Mouse (Mus musculus) heart, postnatal 10 days (tissue): ENCODE data around the gene Prx. TPM values are rescaled to one million over a fixed set of nuclear protein-coding genes. Genes with fewer than 3 reads are reported as not detected.
"Not testable (repeated sequence)": the region's sequence is repeated elsewhere in the genome, so short reads cannot be mapped to it uniquely, and the experiment has no call there.

Experiments used
- DNase-seq, 2 experiments: peaks; one replicate each; pipeline ENCODE4 v3.0.0; 2021
- intact Hi-C: fragments of 180-260 bp; cut with DNase I; formaldehyde crosslinking; loops from one replicate; pipeline ENCODE4 v1.15.1; 2025
- total RNA-seq, 2 experiments: library from RNA; stranded (reverse); gene quantifications; 2 replicates each; pipeline ENCODE4 v1.2.3; 2021

Gene Prx
- total RNA-seq, 2 experiments from 2014 or later: 3.1 to 3.6 TPM

DNA sequence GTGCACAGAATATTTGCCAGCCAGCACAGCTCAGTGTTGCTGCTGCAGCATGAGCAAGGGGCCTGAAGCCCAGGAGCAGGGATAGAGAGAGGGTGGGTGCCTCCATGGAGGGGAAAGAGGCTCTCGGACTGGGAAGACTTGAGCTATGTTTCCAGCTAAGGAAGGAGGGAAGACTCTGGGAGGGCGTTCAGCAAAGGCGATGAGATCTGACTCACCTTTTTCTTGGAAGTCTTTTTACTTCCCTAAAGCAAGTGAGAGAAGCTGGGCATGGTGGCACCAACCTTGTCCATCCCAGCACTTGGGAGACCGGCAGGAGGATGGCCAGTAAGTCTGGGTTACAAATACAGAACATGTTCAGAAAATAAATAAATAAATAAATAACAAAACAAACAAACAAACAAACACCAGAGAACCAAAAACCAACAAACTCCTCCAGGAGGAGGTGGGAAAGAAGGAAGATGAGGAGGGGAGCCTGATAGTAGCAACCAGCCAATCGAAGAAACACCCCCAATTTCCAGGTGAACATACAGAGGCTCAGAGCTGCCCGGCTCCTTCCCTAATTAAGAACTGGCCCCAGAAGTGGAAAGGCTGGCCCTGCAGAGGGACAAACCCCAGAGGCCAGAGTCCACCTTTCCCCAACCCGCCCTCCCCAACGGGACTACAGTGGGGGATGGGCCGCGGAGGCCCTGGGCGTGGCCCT lies 18.0 kb upstream of the Prx start:
- no peak for DNase-seq
- intact Hi-C loops: no loop called here

DNA sequence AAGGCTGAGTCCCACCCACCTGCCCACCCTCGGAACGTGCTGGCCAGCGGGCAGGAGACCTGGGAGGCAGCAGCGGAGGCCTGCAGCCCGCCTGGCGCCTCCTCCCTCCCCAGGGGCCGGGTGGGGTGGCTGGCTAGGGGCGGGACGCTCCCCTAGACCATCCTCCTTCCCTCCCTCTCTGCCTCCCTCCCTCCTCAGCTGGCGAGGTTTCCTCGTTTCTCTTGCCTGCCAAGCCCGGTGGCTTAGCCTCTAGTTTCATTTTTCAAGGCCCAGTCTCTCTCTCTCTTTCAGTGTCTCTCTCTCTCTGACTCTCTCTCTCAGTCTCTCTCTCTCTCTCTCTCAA lies 17.5 kb upstream of the Prx start:
- intact Hi-C loops: no loop called here
- DNase-seq: peak; percentile 93 to 94

DNA sequence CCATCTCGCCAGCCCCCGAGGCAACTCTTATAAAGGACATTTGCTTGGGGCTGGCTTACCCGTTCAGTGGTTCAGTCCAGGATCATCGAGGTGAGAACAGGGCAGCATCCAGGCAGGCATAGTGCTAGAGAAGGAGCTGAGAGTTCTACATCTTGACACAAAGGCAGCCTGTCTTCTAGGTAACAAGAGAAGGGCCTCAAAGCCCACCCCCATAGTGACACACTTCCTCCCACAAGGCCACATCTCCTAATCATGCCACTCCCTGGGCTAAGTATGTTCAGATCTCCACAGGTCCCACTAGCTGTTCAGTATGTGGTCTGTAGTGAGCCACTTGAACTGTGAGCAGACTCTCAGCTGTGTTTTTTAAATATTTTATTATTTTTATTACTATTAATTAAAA lies 15.3 kb upstream of the Prx start:
- intact Hi-C loops: no loop called here
- DNase-seq: no peak

GRCm38 (mm10) chr7:27486102-27486769 lies 12.9 kb upstream of the Prx start:
- intact Hi-C loops: no loop called here
- DNase-seq: peak in 1 of 2 experiments; percentile 63

GRCm38 (mm10) chr7:27486770-27487697 lies 12.1 kb upstream of the Prx start, which contains the start of gene Sertad1:
Sertad1 (plus strand) TSS chr7:27486910.
- intact Hi-C loops: no loop called here
- DNase-seq: peak; percentile 100

GRCm38 (mm10) chr7:27487740-27488268 lies 11.3 kb upstream of the Prx start:
- intact Hi-C loops: no loop called here
- DNase-seq: peak; percentile 82 to 85

- intact Hi-C loops: no loop called here
- no peak for DNase-seq
These were observed 9.8 kb upstream of the Prx start for GRCm38 (mm10) chr7:27489270-27489869.

- no peak for DNase-seq
- intact Hi-C loops: loop anchor here (5.0 kb wide), 1 partner anchor 158 kb away; no protein-coding TSS in a partner anchor
These were observed 8.9 kb upstream of the Prx start for GRCm38 (mm10) chr7:27490227-27490542.

DNA sequence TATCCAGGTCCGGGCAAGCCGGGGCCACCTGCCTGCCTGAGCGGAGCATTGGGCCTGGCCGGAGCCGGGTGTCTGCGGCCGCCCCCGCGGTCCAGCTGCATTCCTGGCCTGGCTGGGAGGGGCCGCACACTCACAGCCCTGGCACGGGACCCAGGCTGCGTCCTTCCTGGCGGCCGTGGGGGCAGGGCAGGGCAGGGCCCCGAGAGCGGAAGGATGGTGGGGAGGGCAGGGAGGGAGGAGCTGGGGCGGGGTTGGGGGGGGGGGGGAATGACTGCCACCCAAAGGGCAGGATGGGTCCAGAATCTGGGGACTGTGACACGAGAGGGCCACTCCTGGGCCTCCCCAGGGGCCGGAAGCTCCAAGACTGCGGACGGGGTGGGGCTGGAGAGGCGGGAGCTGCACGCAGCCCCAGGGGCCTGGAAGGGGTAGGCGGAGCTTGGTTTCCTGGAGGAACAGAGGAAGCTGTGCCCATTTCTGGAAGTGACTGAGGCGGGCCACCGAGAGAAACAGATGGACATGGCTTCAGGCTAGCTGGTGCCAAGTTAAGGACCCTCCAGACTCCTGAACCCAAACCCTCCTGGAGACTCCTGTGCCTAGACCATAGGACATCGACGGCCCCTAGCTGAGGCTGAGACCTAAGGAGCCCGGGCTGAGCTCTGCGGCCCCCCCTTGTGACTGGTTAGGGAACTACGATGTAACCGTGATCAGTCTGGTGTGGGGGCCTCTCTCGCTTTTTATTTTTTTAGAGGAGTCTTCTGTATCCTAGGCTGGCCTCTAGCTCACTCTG lies 8.4 kb upstream of the Prx start:
- peak; percentile 96 for DNase-seq
- intact Hi-C loops: loop anchor here (5.0 kb wide), 1 partner anchor 158 kb away; no protein-coding TSS in a partner anchor

GRCm38 (mm10) chr7:27491856-27492255 lies 7.3 kb upstream of the Prx start:
- DNase-seq: peak; percentile 52 to 62
- intact Hi-C loops: loop anchor here (5.0 kb wide), 1 partner anchor 160 kb away; no protein-coding TSS in a partner anchor

GRCm38 (mm10) chr7:27493022-27493421 lies 6.1 kb upstream of the Prx start:
- intact Hi-C loops: loop anchor here (5.0 kb wide), 1 partner anchor 161 kb away; no protein-coding TSS in a partner anchor

DNA sequence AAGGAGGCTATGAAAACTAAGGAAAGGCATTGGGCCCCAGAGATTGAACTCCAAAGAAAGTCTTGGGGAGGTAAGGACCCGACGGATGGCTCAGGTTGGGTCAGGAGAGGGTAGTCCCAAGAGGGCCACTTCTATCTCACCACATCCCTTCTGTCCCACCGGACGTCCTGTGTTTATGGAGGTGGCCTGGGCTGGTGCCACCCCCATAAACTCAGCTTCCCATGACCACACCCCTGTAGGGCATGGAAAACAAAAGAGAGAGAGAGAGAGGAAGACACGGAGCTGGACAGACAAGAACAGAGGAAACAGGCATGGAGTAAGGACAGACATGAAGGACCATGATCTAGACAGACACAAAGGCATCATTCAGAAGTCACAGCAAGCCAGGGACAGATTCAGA lies 5.7 kb upstream of the Prx start:
- no peak for DNase-seq
- intact Hi-C loops: loop anchor here (5.0 kb wide), 1 partner anchor 161 kb away; no protein-coding TSS in a partner anchor

More at GRCm38 (mm10) chr7:27493022-27493421, 6.1 kb upstream of the Prx start:
- no peak for DNase-seq

DNA sequence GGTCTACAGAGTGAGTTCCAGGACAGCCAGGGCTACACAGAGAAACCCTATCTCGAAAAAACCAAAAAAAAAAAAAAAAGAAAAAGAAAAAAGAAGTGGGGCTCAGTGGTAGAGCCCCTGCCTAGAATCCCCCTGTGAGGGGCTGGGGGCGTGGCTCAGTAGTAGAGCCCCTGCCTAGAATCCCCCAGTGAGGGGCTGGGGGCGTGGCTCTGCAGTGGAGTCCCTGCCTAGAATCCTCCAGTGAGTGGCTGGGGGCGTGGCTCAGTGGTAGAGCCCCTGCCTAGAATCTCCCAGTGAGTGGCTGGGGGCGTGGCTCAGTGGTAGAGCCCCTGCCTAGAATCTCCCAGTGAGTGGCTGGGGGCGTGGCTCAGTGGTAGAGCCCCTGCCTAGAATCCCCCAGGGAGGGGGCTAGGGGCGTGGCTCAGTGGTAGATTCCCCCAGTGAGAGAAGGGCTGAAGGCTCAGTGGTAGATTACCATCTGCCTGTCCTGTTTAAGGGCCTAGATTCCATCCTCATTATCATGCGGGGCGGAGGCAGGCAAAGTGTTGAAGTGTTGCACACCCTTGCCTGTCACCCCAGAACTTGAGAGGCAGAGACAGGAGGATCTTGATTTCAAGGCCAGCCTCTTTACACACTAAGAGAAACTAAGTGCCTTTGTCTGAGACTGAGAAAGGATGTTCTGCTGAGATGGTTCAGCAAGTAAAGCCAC lies 4.3 kb upstream of the Prx start:
- intact Hi-C loops: loop anchor here (5.0 kb wide), 1 partner anchor 163 kb away; no protein-coding TSS in a partner anchor
- DNase-seq: not testable (repeated sequence)

GRCm38 (mm10) chr7:27501620-27502019 lies 2.5 kb downstream of the Prx start:
- peak; percentile 53 to 67 for DNase-seq
- intact Hi-C loops: no loop called here

- DNase-seq: no peak
- intact Hi-C loops: no loop called here
These were observed 7.7 kb downstream of the Prx start for GRCm38 (mm10) chr7:27506765-27507370.

DNA sequence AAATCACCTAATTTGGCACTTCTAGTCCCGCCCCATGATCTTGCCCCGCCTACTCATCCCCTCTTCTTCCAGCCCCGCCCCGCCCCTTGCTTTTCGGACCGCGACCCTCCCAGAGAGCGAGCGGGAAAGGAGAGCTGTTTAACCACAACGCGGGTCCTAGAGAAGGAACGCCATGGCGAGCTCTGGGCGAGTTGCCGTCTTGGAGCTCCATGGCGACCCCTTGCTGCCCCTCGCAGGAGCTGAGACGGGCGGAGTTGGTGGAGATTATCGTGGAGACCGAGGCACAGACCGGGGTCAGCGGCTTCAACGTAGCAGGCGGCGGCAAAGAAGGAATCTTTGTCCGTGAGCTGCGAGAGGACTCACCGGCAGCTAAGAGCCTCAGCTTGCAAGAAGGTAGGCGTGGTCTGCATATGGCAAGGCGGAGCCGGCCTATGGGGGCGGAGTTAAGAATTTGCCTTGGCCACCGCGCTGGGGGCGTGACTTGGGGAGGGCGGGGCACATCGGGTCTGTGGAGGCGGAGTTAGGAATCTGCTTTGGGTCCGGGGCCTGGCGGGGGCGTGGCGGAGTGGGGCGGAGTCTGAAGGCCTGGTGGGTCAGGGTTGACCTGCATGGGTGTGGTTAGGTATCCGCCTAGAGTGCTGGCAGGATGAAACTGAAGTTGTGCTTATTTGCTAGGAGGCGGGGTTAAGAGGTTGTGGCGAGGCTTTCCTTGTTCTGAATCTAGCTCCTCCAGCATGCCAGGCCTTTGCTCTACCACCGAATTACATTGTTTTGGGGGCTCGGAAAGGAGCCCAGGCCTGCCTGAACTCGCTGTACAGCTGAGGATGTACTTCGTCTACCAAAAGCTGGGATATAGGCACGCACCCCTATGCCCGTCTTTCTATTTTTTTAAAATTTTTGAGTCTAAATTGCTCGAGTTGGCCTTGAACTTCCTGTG lies 8.9 kb downstream of the Prx start:
- intact Hi-C loops: loop anchor here (2.0 kb wide), 1 partner anchor 33 kb away; no protein-coding TSS in a partner anchor
- DNase-seq: peak; percentile 98 to 99

DNA sequence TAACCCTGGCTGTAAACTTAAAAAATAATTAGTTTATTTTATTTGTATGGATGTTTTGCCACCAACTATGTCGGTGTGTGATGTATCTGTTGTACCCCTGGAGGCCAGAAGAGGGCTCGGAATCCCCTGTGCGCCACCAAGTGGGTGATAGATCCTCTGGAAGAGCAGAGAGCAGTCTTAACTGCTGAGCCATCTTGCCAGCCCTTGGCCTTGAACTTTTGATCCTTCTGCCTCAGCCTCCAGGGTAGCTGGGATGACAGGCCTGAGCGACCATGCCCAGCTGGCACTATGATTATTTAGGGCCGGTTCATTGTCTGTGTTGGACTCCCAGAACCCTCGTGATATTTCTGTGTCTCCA lies 9.5 kb downstream of the Prx start:
- intact Hi-C loops: loop anchor here (2.0 kb wide), 1 partner anchor 34 kb away; no protein-coding TSS in a partner anchor

More for the DNA sequence above, 9.5 kb downstream of the Prx start:
- peak; percentile 72 to 76 for DNase-seq
